Mouse (Mus musculus): ENCODE data around the gene Hs2st1.

Gene Hs2st1

GRCm38 (mm10) chr3:144433039-144433438 is 136.9 kb downstream of the Hs2st1 start:
- no peak for DNase-seq

DNA sequence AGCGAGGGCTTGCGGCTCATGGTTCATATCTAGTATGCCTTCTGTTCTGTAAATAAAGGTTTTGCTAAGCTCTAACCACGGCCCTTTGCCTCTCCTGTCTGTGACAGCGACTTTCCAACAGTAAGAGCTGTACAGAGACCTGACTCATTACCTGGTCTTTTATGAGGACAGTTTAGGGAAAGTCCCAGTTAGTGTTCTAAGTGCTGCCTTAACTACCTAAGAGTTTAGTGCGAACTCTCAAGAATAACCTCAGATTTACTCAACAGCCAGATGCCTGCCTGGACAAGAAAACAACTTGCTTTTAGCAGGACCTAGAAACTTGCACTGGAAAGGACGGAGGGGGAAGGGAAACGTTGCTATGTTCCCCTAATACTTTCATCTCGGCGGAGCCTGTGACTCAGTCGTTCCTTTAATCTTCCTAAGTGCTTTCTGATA is 137.8 kb downstream of the Hs2st1 start:
- DNase-seq = no peak

DNA sequence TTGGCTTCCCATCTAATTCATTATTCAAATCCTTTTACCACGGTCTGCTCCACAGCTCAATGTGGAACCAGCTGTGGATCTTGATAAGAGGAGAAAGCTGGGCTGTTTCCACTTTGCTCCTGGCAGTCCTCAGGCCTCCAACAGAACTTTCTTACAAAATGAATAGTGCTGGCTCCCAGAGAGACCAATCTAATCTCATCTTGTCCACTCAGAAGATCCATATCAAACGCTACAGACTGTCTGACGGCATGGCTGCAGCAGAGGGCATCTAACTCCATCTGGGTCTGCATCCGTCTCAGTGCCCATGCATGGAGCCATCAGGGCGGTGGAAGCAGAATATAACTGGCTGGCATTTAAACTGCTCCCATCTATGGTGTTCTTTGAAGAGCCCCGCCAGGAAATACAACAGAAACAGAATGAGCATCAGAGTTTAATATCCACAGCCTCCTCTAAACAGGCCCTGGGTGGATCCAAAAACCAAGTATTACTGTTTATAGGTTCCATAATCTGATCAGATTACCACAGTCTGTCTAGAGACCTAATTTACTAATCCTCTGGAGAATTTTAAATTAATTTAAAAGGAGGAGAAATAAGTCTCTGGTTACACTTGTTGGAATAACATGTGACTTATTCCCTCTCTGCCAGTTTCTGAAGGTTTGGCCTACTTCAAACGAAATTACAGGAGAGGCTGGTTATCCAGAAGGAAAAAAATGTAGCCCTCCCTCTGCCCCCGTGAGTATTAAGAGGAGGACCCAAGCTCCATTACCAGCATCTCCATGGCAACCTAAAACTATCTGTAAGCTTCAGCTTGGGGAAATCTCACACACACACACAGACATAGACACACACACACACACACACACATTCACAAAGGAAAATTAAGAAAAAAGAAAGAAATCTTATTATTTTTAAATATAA is 141.2 kb downstream of the Hs2st1 start:
- DNase-seq = no peak

DNA sequence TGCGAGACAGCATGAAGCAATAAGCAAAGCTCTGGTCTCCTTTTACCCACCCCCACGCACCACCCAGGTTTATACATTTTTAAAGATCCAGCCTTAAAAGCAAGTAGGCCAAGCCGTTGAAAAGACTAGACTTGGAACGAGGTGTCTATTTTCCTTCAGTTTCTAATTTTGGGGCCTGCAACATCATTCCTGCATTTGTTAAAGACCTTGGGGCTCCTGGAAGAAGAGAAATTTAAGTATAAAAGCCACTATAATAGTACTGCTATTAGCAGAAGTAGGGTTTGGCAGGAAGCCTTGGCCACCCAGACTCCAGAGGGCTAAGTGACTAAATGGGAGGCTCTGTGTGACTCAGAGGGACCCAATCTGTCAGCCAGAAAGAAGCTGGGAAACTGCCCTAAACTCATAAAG is 144.9 kb downstream of the Hs2st1 start:
- DNase-seq = peak in 1 of 2 experiments; percentile 27

DNA sequence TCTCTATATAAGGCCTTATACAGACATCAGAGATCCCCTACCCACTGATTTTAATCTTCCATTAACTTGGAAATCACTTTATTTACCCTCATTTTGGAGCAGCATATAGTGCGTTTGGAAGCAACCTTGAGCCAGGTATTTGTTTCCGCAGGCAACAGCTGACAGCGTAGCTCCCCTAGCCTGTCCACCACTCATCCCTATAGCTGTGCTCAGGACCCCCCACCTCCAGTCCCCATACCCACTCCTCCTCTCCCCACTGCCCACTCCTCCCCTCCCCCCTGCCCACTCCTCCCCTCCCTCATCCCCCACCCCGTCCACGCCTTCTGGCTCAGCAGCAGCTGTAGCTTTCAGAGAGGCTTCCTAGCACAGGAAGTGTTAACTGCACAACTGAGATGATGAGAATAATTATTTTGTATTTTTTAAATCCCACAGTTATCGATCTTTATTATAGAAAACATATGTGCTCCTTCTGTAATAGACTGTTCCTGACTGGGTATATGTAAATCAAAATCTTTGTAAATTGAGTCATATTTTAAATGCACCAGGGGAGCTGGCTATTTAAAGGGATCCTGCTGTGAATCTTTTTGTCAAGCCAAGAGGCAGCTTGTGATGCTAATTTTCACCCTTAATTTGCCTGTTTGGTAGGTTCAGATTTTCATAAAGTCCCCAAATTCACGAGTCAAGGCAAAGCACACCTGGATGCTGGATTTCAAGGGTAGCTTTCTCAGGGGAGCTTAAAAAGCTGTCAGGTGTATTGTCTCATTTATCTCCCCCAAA is 148.4 kb downstream of the Hs2st1 start:
- DNase-seq = peak in 1 of 2 experiments; percentile 31

DNA sequence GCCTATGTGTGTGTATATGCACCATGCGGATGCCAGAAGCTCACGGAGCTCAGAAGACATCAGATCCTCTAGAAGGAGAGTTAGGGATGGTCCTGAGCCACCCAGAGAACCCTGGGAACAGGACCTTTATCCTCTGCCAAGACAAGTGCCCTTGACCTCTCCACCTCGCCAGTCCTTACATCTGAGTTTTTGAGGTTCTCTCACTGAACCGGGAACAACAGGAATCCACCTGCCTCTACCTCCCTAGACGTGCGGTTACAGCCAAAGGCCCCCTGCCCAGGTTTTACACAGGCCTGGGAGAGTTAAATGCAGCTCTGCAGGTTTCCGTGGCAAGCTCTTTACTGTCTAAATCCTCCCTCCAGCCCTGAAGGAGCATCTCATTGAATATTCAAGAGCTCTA is 156.2 kb downstream of the Hs2st1 start:
- DNase-seq = no peak

- no peak for DNase-seq
Observed at GRCm38 (mm10) chr3:144412538-144413272, 157.3 kb downstream of the Hs2st1 start.

DNA sequence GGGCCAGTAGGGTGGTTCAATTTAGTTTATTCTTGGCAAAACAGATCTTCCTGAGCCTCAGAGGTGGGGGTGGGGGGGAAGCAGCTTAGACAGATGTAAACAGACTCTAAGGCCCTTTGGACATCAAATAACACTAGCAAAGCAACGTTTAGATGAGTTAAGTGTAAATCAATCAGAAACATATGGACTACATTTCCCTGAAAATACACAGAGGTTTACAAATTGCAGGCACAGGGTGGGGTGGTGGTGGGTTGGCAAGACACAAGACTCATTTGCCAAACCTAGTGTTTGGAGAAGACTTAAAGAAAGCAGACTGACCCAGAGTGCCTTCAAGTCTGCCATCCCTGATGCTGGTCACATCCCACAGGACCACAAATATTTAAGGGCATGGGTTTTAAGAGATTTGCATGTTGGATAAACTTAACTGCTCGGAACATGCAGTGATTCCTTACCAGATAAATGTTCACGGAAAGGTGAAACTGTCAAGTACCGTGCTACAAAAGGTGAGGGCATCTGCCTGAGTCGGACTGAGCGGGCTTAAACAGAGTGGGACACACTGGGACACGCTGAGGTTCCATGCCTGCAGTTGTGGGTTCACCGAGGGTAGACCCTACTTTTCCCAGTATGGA is 158.2 kb downstream of the Hs2st1 start:
- DNase-seq = no peak

DNA sequence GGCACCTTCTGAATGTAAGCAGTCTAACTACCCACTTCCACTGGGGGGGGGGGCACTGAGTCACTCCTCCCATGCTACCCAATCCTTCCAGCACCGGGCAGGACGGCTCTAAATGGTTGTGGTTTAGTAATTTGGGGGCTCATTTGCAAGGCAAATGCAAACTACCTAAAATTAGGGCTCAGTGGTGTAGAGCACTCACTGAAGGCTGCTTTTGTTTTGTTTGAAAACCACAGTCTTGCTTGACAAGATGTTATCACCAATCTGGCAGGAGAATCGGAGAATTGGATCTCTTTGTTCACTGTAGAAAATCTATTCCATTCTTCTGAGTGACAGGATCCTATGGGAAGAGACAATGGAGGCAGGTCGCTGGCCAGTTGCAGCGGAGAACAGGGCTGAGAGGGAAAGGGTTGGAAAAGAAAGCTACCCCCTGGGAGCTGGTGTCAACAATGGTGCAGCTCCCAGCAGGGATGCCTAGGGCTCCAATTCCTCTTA is 158.9 kb downstream of the Hs2st1 start:
- DNase-seq = no peak

GRCm38 (mm10) chr3:144408953-144409352 is 161.0 kb downstream of the Hs2st1 start:
- DNase-seq = no peak

GRCm38 (mm10) chr3:144405331-144405730 is 164.7 kb downstream of the Hs2st1 start:
- DNase-seq = peak in 1 of 2 experiments; percentile 19

- DNase-seq = no peak
Observed at GRCm38 (mm10) chr3:144401292-144401691, 168.7 kb downstream of the Hs2st1 start.

GRCm38 (mm10) chr3:144400870-144401269 is 169.1 kb downstream of the Hs2st1 start:
- no peak for DNase-seq

- no peak for DNase-seq
Observed at GRCm38 (mm10) chr3:144400374-144400773, 169.6 kb downstream of the Hs2st1 start.

GRCm38 (mm10) chr3:144399358-144400096 is 170.5 kb downstream of the Hs2st1 start:
- peak; percentile 94 to 98 for DNase-seq

- DNase-seq = no peak
Observed at GRCm38 (mm10) chr3:144398166-144398565, 171.8 kb downstream of the Hs2st1 start.

- no peak for DNase-seq
Observed at GRCm38 (mm10) chr3:144396478-144396877, 173.5 kb downstream of the Hs2st1 start.

DNA sequence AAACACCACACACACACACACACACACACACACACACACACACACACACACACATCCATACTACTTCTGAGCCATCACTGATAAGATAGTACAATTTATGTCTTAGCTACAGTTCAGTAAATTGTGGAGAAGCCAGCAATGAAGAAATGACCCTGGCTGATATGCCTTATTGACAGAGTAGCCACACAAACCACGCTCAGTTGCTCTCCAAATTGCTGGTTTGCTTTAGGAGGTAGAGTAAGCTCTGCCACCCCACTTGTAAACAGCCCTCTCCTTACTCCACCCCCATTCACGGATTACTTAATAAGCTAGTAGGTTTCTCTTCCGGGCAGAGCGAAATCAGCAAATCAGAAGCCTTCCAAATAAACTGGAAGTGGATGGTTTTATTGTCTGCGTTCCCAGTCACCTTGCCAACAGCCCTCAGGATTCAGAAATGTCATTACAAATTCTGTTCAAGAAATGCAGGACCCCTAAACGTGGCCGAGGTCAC is 175.5 kb downstream of the Hs2st1 start:
- DNase-seq = no peak

GRCm38 (mm10) chr3:144386446-144386845 is 183.5 kb downstream of the Hs2st1 start:
- DNase-seq = no peak

- no peak for DNase-seq
Observed at GRCm38 (mm10) chr3:144384648-144385047, 185.3 kb downstream of the Hs2st1 start.

DNA sequence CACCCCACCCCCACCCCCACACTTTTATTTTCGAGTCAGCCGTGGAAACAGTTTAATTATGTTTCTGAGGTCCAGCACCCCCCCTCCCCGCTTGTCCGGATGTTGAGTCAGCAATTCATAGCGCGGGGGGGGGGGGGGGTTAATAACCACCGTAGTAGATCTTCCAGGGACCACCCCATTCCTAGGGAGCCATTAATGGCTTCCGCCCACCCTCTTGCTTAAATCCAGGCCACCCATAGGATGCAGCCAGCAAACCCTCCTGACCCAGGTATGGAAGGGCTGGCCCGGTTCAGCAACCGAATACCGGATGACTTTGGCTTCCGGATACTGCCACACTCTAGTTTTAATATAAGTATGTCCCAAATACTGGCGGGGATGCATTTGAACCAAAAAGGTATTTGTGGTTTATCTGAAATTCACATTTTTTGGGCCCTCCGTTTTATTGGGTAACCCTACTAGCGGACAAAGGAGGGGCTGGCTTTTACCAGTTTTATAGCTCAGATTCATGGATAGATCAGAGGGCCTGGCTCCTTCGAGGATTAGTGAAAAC is 188.5 kb downstream of the Hs2st1 start:
- DNase-seq = no peak

All from cerebellum, postnatal 14 days (tissue).